Mouse (Mus musculus) spleen, embryonic (tissue): Measurements from ENCODE around the gene Prss45.
"Not testable (repeated sequence)": the region's sequence is repeated elsewhere in the genome, so short reads cannot be mapped to it uniquely, and the experiment has no call there.

Experiments
- CTCF ChIA-PET: fragments of 350-600 bp; sonication (Branson Sonifier 250); formaldehyde crosslinking; loops from one replicate; lab custom pipeline; 2022; lab: Charles Lee

Prss45 gene

GRCm38 (mm10) chr9:110834411-110834810 is at the start of gene Prss45:
Gene Prss45 (plus strand): TSS chr9:110834588.
- CTCF ChIA-PET = no interaction called here

GRCm38 (mm10) chr9:110788169-110788568 is 46.2 kb upstream of the Prss45 start:
- CTCF ChIA-PET = no interaction called here

- CTCF ChIA-PET = interaction anchor here (0.6 kb wide), 1 partner anchor 159 kb away, joined by 3 read pairs; no protein-coding TSS in a partner anchor
These were observed 43.9 kb upstream of the Prss45 start for GRCm38 (mm10) chr9:110790462-110790861.

- CTCF ChIA-PET = no interaction called here
These were observed 37.4 kb upstream of the Prss45 start for GRCm38 (mm10) chr9:110797013-110797412.

- CTCF ChIA-PET = no interaction called here
These were observed 36.5 kb upstream of the Prss45 start, which contains the start of gene Prss42 for GRCm38 (mm10) chr9:110797866-110798265. Gene Prss42 (plus strand): TSS chr9:110798166.

- CTCF ChIA-PET = no interaction called here
These were observed 33.4 kb upstream of the Prss45 start for GRCm38 (mm10) chr9:110800834-110801479.

GRCm38 (mm10) chr9:110803294-110803693 is 31.1 kb upstream of the Prss45 start:
- CTCF ChIA-PET = no interaction called here

GRCm38 (mm10) chr9:110810051-110810450 is 24.3 kb upstream of the Prss45 start:
- CTCF ChIA-PET = interaction anchor here (0.7 kb wide), 1 partner anchor 131 kb away, joined by 4 read pairs; no protein-coding TSS in a partner anchor

- CTCF ChIA-PET = no interaction called here
These were observed 20.6 kb upstream of the Prss45 start, which contains the start of gene Prss44 for GRCm38 (mm10) chr9:110813789-110814188. Gene Prss44 (plus strand): TSS chr9:110813994.

- CTCF ChIA-PET = not testable (repeated sequence)
These were observed 13.8 kb upstream of the Prss45 start for GRCm38 (mm10) chr9:110820546-110820945.

- CTCF ChIA-PET = no interaction called here
These were observed 13.0 kb upstream of the Prss45 start for GRCm38 (mm10) chr9:110821436-110821835.

GRCm38 (mm10) chr9:110825426-110825825 is 9.0 kb upstream of the Prss45 start:
- CTCF ChIA-PET = no interaction called here

GRCm38 (mm10) chr9:110825832-110826231 is 8.6 kb upstream of the Prss45 start:
- CTCF ChIA-PET = no interaction called here

GRCm38 (mm10) chr9:110826390-110826789 is 8.0 kb upstream of the Prss45 start, which contains the start of gene Prss43:
Gene Prss43 (plus strand): TSS chr9:110826690.
- CTCF ChIA-PET = no interaction called here

- CTCF ChIA-PET = no interaction called here
These were observed 1.4 kb upstream of the Prss45 start for GRCm38 (mm10) chr9:110833021-110833420.

GRCm38 (mm10) chr9:110834961-110835360 is 573 bp downstream of the Prss45 start:
- CTCF ChIA-PET = no interaction called here

- CTCF ChIA-PET = no interaction called here
These were observed 1.7 kb downstream of the Prss45 start for GRCm38 (mm10) chr9:110836112-110836511.

- CTCF ChIA-PET = no interaction called here
These were observed 6.5 kb downstream of the Prss45 start for GRCm38 (mm10) chr9:110840905-110841304.

GRCm38 (mm10) chr9:110841438-110841837 is 7.0 kb downstream of the Prss45 start:
- CTCF ChIA-PET = no interaction called here

GRCm38 (mm10) chr9:110844206-110844605 is 9.8 kb downstream of the Prss45 start, which contains the start of gene Prss46:
Gene Prss46 (plus strand): TSS chr9:110844506.
- CTCF ChIA-PET = interaction anchor here (0.5 kb wide), 1 partner anchor 99 kb away, joined by 3 read pairs; no protein-coding TSS in a partner anchor

GRCm38 (mm10) chr9:110849162-110849561 is 14.8 kb downstream of the Prss45 start:
- CTCF ChIA-PET = no interaction called here

GRCm38 (mm10) chr9:110855903-110856302 is 21.5 kb downstream of the Prss45 start:
- CTCF ChIA-PET = no interaction called here

GRCm38 (mm10) chr9:110856920-110857319 is 22.5 kb downstream of the Prss45 start:
- CTCF ChIA-PET = no interaction called here
